Mouse (Mus musculus): Measurements from ENCODE around the gene Cdh23. TPM values are rescaled to one million over a fixed set of nuclear protein-coding genes. Genes with fewer than 3 reads are reported as not detected.

The Cdh23 gene
- polyA plus RNA-seq, 2 experiments = 0.73 to 2.7 TPM

DNA sequence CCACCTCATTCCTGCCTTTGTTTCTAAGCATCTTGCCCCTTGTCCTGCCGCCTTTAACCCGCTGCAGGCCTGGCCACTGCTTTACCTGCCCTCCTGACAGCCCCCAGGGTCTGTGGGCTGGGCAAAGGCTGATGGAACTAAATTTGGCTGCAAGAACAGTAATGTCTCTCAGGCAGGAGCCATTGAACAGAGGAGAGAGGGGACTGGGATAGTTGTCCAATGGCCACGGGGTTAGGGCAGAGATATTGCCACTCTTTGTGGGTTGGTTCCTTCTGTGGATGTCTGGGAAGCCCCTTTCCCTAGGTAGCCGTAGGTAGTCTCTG is 342.3 kb downstream of the Cdh23 start:
- no peaks in the 10 kb centered on the region for H3K27me3 ChIP-seq (ENCODE audit: control insufficient read depth, insufficient read depth, low read length)
- peaks cover 19% of the 10 kb centered on the region for H3K4me1 ChIP-seq (ENCODE audit: control insufficient read depth, insufficient read depth, low read length)
- H3K36me3 ChIP-seq (ENCODE audit: control insufficient read depth, insufficient read depth, low read length) = no peaks in the 10 kb centered on the region
- TF ChIP-seq POLR2A (IDR thresholded peaks at IDR 0.05; ENCODE audit: borderline replicate concordance, extremely low read depth, insufficient read depth, insufficient read length) = no peak
- H3K27ac ChIP-seq (replicated peaks; ENCODE audit: low read depth, low read length) = no peak overlapping the region
- no peaks in the 10 kb centered on the region for H3K9me3 ChIP-seq (ENCODE audit: control insufficient read depth, low read length)
- no peak overlapping the region for H3K9ac ChIP-seq (ENCODE audit: low read depth, low read length, severe bottlenecking)
- ATAC-seq (ENCODE audit: low FRiP score, low read depth) = no peak
- 88% methylated on average over 4 of the region's 4 CpGs for WGBS
- DNase-seq (ENCODE audit: low spot score) = no peak
- H3K4me2 ChIP-seq (replicated peaks; ENCODE audit: low read depth, low read length, severe bottlenecking) = no peak overlapping the region
- H3K4me3 ChIP-seq (replicated peaks; ENCODE audit: low read length) = no peak overlapping the region

DNA sequence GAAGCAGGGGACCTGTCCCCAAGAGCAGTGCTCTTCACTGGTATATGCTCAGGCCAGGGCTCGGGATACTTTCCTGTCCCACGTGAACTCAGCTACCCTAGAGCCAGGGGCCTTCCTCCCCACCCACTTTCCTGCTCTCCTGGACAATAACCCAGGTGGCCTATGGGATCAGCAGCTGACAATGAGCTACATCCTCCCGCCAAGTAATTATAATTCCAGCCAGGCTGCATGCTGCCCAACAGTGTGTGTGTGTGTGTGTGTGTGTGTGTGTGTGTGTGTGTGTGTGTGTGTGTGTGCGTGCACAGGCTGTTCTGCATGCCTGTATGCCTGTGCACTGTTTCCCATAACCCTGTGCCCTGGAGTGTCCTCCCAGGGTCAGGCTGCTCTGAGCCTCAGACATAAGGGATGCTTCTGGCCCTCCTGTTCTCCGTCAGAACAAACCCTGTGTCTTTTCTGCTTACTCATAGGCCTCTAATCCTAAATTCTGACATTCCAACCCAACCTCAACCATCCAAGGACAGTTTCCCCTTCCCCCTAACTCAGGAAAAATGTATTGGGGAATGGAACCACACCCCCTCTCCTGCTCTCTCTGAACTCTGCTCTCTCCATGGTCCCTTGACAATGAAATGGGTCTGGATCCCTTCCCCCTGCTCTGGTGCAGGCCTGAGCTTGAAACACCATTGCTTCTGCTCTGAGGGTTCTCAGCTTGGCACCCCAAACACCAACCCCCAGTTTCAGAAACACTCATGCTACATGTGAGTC is 342.9 kb downstream of the Cdh23 start:
- 60% methylated on average over 5 of the region's 5 CpGs for WGBS
- Histone ChIP-seq H3K4me1 (ENCODE audit: control insufficient read depth, insufficient read depth, low read length) (peaks cover 25% of the 10 kb centered on the region), H3K36me3 (ENCODE audit: control insufficient read depth, insufficient read depth, low read length) (no peaks in the 10 kb centered on the region), H3K4me2 (replicated peaks; ENCODE audit: low read depth, low read length, severe bottlenecking) (no peak overlapping the region), H3K4me3 (replicated peaks; ENCODE audit: low read length) (no peak overlapping the region), H3K27ac (replicated peaks; ENCODE audit: low read depth, low read length) (no peak overlapping the region), H3K27me3 (ENCODE audit: control insufficient read depth, insufficient read depth, low read length) (no peaks in the 10 kb centered on the region), H3K9me3 (ENCODE audit: control insufficient read depth, low read length) (no peaks in the 10 kb centered on the region), H3K9ac (ENCODE audit: low read depth, low read length, severe bottlenecking) (no peak overlapping the region)
- ATAC-seq (ENCODE audit: low FRiP score, low read depth) = no peak
- no peak for TF ChIP-seq POLR2A (IDR thresholded peaks at IDR 0.05; ENCODE audit: borderline replicate concordance, extremely low read depth, insufficient read depth, insufficient read length)
- no peak for DNase-seq (ENCODE audit: low spot score)

DNA sequence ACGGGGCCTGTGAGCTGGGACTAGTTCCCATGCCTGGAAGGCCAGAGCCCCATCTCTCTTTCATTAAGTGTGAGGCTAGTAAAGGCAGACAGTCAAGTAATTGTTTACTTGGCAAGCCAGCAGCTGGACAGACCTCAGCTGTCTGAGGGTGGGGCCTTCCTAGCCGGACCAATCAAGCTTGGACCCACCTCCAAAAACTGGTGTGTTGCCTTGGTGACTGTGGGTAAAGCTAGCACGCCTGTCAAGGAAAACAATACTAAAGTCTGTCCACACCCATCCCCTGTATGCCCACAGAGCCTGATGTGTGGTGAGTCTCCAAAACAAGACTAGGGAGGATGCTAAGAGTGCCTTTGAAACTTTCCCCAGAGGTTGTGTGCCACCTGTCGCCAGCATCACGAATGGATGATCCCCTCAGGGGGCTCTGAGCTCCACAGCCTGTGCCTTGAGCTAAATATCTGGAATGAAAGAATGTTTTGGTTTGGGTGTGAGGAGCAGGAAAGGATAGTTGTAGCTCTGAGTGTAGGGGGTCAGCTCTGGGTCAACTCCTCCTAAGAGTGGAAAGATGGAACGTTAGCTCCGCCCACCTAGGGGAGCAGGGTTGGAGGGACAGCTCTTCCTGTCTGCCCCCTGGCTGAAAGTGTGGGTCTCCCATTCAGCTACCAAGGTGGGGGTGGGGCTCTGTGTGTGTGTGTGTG is 344.4 kb downstream of the Cdh23 start:
- H3K27ac ChIP-seq (replicated peaks; ENCODE audit: low read depth, low read length) = peak overlapping the region; percentile 82
- 25% methylated on average over 7 of the region's 7 CpGs for WGBS

GRCm38 (mm10) chr10:60351248-60351647 is 345.0 kb downstream of the Cdh23 start:
- Histone ChIP-seq H3K27me3 (ENCODE audit: control insufficient read depth, insufficient read depth, low read length) (no peaks in the 10 kb centered on the region), H3K27ac (replicated peaks; ENCODE audit: low read depth, low read length) (peak overlapping the region; percentile 82), H3K4me3 (replicated peaks; ENCODE audit: low read length) (no peak overlapping the region), H3K9me3 (ENCODE audit: control insufficient read depth, low read length) (no peaks in the 10 kb centered on the region), H3K9ac (ENCODE audit: low read depth, low read length, severe bottlenecking) (no peak overlapping the region), H3K4me2 (replicated peaks; ENCODE audit: low read depth, low read length, severe bottlenecking) (no peak overlapping the region), H3K36me3 (ENCODE audit: control insufficient read depth, insufficient read depth, low read length) (no peaks in the 10 kb centered on the region), H3K4me1 (ENCODE audit: control insufficient read depth, insufficient read depth, low read length) (peaks cover 38% of the 10 kb centered on the region)
- DNase-seq (ENCODE audit: low spot score) (no peak), ATAC-seq (ENCODE audit: low FRiP score, low read depth) (0 out of 2 replicates have a peak, but pooled peaks have one; percentile 2)
- WGBS = 22% methylated on average over 3 of the region's 3 CpGs
- no peak for TF ChIP-seq POLR2A (IDR thresholded peaks at IDR 0.05; ENCODE audit: borderline replicate concordance, extremely low read depth, insufficient read depth, insufficient read length)

More for the DNA sequence above, 344.4 kb downstream of the Cdh23 start:
- no peaks in the 10 kb centered on the region for H3K27me3 ChIP-seq (ENCODE audit: control insufficient read depth, insufficient read depth, low read length)
- no peak overlapping the region for H3K4me3 ChIP-seq (replicated peaks; ENCODE audit: low read length)
- ATAC-seq (ENCODE audit: low FRiP score, low read depth) = peak; percentile 76
- H3K36me3 ChIP-seq (ENCODE audit: control insufficient read depth, insufficient read depth, low read length) = no peaks in the 10 kb centered on the region
- peaks cover 31% of the 10 kb centered on the region for H3K4me1 ChIP-seq (ENCODE audit: control insufficient read depth, insufficient read depth, low read length)
- H3K9ac ChIP-seq (ENCODE audit: low read depth, low read length, severe bottlenecking) = no peak overlapping the region
- H3K9me3 ChIP-seq (ENCODE audit: control insufficient read depth, low read length) = no peaks in the 10 kb centered on the region
- no peak overlapping the region for H3K4me2 ChIP-seq (replicated peaks; ENCODE audit: low read depth, low read length, severe bottlenecking)
- no peak for TF ChIP-seq POLR2A (IDR thresholded peaks at IDR 0.05; ENCODE audit: borderline replicate concordance, extremely low read depth, insufficient read depth, insufficient read length)
- peak; percentile 70 for DNase-seq (ENCODE audit: low spot score)

- peak; percentile 74 for ATAC-seq (ENCODE audit: low FRiP score, low read depth)
- peak; percentile 95 for DNase-seq (ENCODE audit: low spot score)
- Histone ChIP-seq H3K9ac (ENCODE audit: low read depth, low read length, severe bottlenecking) (no peak overlapping the region), H3K4me2 (replicated peaks; ENCODE audit: low read depth, low read length, severe bottlenecking) (peak overlapping the region; percentile 32), H3K36me3 (ENCODE audit: control insufficient read depth, insufficient read depth, low read length) (no peaks in the 10 kb centered on the region), H3K27ac (replicated peaks; ENCODE audit: low read depth, low read length) (peak overlapping the region; percentile 82), H3K27me3 (ENCODE audit: control insufficient read depth, insufficient read depth, low read length) (no peaks in the 10 kb centered on the region), H3K4me3 (replicated peaks; ENCODE audit: low read length) (no peak overlapping the region), H3K9me3 (ENCODE audit: control insufficient read depth, low read length) (no peaks in the 10 kb centered on the region), H3K4me1 (ENCODE audit: control insufficient read depth, insufficient read depth, low read length) (peaks cover 39% of the 10 kb centered on the region)
- WGBS = 24% methylated on average over 3 of the region's 3 CpGs
- no peak for TF ChIP-seq POLR2A (IDR thresholded peaks at IDR 0.05; ENCODE audit: borderline replicate concordance, extremely low read depth, insufficient read depth, insufficient read length)
These were observed 345.5 kb downstream of the Cdh23 start for GRCm38 (mm10) chr10:60350805-60351167.

All from limb, embryonic 14.5 days (tissue).